Mouse (Mus musculus): ENCODE results near the gene Bcs1l. TPM values are rescaled to one million over a fixed set of nuclear protein-coding genes. Genes with fewer than 3 reads are reported as not detected.

Bcs1l gene
- total RNA-seq, 4 experiments from 2014 or later, result 20.3 to 25.2 (median 23.4) TPM

Small RNA genes within 50 kb of the gene (microRNA-seq; reads per million reads assigned to microRNA genes)
- 0 reads per million in 2 experiments for gene Gm25035

Other genes starting within 250 kb of the Bcs1l start
- 1 to 10 TPM; 1.7 to 3.3 (median 2.2) TPM for gene Catip, start 226.2 kb upstream of the Bcs1l start, total RNA-seq (2022)
- gene Slc11a1, start 213.1 kb upstream of the Bcs1l start, total RNA-seq (2022), result 10 to 100 TPM in 2 of 4 experiments, 1 to 10 TPM in 2; 5.5 to 68.6 (median 30.6) TPM
- gene Ctdsp1, start 196.8 kb upstream of the Bcs1l start, total RNA-seq (2022), result 10 to 100 TPM; 27.6 to 33.4 (median 31.6) TPM
- under 1 TPM; 0.71 to 0.92 (median 0.82) TPM for gene Vil1, start 178.9 kb upstream of the Bcs1l start, total RNA-seq (2022)
- gene Cnot9, start 82.2 kb upstream of the Bcs1l start, total RNA-seq (2022), result 10 to 100 TPM; 22.7 to 25.7 (median 24.6) TPM
- 10 to 100 TPM; 22.0 to 29.6 (median 23.6) TPM for gene Plcd4, start 45.4 kb upstream of the Bcs1l start, total RNA-seq (2022)
- gene Usp37, start 44.0 kb upstream of the Bcs1l start, total RNA-seq (2022), result 10 to 100 TPM; 22.1 to 31.4 (median 24.3) TPM
- 10 to 100 TPM; 28.4 to 36.8 (median 31.7) TPM for gene Zfp142, start within 50 bp of the Bcs1l start, total RNA-seq (2022)
- gene Rnf25, start 13.1 kb downstream of the Bcs1l start, total RNA-seq (2022), result 10 to 100 TPM; 62.0 to 85.5 (median 67.7) TPM
- gene Stk36, start 13.2 kb downstream of the Bcs1l start, total RNA-seq (2022), result 1 to 10 TPM; 3.5 to 8.0 (median 5.4) TPM
- gene Ttll4, start 73.5 kb downstream of the Bcs1l start, total RNA-seq (2022), result 10 to 100 TPM; 25.5 to 35.9 (median 31.1) TPM
- 1 to 10 TPM; 6.0 to 7.1 (median 7.0) TPM for gene Cyp27a1, start 125.3 kb downstream of the Bcs1l start, total RNA-seq (2022)
- gene Prkag3, start 160.9 kb downstream of the Bcs1l start, total RNA-seq (2022), result under 1 TPM in 3 of 4 experiments, not detected in 1; 0.16 to 0.36 (median 0.19) TPM
- 1 to 10 TPM; 1.0 to 1.7 (median 1.4) TPM for gene Wnt6, start 183.6 kb downstream of the Bcs1l start, total RNA-seq (2022)
- 1 to 10 TPM; 2.5 to 4.3 (median 3.3) TPM for gene Wnt10a, start 203.2 kb downstream of the Bcs1l start, total RNA-seq (2022)